Mouse (Mus musculus) cerebellum, postnatal 36 days (tissue): ENCODE measurements around the gene Muc13.

ENCODE experiments used
- DNase-seq, 2 experiments: peaks; one replicate each; pipeline ENCODE4 v3.0.0; 2021 to 2022; ENCODE audit warnings: mixed read lengths in 2 of 2

Muc13 gene

DNA sequence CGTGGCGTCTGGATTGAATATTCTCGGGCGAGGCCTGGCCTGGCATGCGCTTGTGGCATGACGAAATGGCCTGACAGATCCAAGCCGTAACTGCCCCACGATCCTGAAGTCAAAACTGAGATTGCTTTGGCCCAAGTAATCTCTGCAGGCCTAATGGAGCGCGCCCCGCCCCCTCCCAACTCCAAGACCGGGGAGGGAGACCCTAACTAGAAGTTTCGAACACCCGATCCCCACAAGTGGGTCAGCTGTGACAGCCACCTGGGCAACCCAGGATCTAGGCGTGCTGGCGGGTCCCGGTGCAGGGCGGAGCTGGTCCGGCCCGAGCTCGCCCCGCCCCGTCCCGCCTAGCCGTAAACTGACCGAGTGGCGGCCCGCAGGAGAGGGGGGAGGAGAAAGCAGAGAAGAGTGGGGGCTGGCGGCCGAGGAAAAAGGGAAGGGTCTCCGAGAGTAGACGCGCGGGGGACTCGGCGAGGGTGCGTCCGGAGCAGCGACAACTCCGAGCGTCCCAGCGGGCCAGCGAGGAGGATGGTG, 35.5 kb downstream of the Muc13 start, which contains the start of gene Itgb5:
Gene Itgb5, plus strand, starts transcription at position 365 of the 531 bp plus-strand sequence.
- peak; percentile 70 to 78 for DNase-seq

- peak; percentile 43 to 45 for DNase-seq
These were observed 36.1 kb downstream of the Muc13 start for GRCm38 (mm10) chr16:33829842-33830511.

DNA sequence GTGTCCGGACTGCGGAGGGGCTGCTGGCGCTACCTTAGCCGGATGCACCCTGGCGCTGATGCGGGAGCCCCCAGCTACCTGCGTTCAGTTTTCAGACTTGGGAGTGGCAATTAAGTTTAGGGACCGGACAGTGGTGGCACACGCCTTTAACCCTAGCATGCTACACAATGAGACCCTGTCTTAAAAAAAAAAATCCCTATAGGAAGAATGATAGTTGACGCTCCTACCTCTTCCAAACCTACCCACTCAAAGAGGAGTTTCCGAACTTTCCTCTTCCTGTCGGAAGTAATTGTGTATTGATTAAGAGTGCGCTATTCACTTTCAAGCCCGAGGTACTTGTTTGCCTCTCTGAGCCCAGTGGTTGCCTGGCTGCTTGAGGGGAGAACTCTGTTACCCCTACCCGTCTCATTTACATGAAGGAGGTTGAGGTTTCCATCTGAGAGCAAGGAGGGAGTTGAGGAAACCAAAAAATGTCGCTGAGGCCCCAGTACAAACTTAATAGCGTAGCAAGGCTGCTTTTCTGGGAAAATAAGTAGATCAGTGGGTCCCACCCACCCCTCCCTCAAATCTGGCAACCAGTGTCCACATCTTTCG, 36.8 kb downstream of the Muc13 start:
- DNase-seq, result no peak

- DNase-seq, result no peak
These were observed 38.2 kb downstream of the Muc13 start for GRCm38 (mm10) chr16:33832057-33832456.

- DNase-seq, result no peak
These were observed 39.0 kb downstream of the Muc13 start for GRCm38 (mm10) chr16:33832728-33833428.

GRCm38 (mm10) chr16:33833429-33833753, 39.6 kb downstream of the Muc13 start:
- no peak for DNase-seq

DNA sequence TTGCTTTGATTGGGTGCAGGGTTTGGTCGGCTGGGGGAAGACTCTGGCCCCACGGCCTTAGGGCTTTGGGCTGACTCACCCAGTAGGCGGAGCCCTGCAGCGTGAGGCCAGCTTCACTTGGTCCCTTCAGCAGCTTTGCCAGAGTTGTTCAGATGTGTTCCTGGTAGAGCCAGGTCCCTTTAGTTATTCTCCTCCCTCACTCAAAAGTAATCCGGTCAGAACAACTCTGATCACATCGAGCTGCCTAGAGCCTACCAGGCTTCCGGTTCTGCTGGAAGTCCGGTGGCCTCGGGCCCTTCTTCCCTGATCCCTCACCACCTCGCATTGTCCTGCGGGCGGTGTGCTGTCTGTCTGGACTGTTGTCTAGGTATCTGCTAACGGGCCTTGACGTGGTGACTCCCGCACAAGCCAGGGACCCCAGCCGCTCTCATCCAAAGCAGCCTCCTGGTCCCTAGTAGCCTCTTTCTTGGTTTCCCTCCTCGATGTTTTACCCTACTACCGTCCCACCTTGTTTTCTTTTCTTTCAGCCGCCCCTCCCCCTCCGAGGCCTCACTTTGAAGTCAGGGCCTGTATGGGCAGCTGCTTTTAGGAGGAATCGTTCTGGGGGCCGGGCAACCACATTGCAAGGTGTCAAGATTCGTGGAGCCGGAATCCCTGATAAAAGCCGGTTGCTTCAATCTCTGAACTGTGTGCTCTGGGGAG, 40.1 kb downstream of the Muc13 start:
- peak in 1 of 2 experiments; percentile 21 for DNase-seq

DNA sequence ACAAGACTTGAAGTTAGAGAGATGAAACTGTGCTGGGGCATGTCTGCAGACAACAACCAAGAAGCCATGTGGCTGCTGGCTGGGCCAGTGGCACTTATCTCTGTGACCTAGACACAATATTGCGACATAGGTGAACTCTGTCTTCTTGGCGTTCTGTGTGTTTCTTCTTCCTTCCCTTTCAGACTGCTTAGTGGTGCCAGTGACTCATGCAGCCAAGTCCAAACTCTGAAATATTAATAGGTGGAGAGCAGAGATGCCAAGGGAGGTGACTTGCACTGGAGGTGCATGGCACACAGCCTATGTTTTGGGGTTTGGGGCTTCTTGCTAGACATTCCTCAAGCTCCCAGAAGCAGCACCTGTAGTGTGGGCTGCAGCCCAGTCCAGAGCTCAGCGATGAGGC, 42.8 kb downstream of the Muc13 start:
- no peak for DNase-seq

DNA sequence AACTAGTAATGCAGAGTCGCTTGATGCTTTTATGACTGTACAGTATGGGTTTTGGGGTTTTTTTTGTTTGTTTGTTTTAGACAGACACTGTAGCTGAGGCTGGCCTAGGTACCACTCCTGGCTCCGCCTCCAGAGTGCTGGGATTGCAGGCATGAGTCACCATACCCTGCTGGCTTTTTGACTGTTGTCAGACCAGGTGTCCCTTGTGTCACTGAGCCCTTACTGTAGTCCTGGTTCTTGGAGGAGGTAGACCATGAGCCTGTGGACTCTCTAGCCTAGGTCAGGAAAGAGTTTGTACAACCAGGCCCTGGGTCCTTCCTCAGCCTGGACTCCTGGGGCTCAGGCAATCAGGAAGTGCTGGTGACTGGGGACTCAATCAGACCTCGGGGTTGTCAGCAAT, 43.4 kb downstream of the Muc13 start:
- peak; percentile 45 to 55 for DNase-seq

DNA sequence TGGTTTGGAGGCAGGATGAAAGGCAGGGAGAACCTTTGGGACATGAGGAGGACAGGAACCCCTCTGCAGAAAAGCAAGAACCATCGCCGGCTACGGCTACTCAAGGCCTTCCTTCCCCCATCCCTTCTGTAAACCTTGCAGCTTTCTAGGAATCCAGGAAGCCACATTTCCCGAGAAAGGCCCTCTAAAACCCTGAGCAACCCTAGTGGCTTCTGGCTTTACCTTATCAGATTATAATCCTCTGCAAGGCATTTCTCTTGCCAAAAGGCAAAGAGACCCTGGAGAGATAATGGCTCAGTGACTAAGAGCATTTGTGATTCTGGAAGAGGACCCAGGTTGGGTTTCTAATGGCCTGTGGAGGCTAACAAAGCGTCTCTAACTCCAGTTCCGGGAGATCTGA, 46.8 kb downstream of the Muc13 start:
- DNase-seq, result no peak

DNA sequence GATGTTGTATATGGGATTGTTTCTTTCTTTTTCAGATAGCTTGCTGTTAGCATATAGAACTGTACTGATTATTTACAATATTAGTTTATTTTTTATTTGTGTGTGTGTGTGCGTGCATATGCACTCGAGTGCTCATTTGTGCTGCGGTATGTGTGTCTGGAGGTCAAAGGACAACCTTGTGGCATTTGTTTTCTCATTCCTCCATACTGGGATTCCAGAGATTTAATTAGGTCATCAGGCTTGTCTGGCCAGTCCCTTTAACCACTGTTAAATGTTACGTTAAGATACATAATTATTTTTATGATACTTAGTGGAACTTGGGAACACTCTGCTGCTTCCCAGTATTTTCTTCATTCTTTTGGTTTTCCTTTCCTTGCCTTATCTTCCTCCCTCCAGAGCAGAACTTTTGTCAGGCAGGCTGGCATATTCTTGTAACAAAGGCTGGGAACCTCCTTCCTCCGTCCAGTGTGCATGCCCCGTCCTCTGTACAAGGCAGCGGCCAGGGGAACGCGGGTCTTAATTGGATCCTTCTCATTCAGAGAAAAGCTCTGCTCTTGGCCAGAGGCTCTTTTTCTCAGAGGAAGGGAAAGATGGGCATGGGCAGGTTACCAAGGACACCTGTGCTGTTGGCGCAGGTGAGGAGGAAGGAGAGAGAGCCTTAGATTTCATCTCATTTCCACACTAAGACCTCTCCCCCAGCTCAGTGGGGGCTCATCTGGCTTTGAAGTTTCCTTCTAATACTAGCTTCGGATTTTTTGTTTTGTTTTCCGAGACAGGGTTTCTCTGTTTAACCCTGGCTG, 48.4 kb downstream of the Muc13 start:
- DNase-seq, result peak in 1 of 2 experiments; percentile 29

- DNase-seq, result no peak
These were observed 50.3 kb downstream of the Muc13 start for GRCm38 (mm10) chr16:33844150-33844611.

DNA sequence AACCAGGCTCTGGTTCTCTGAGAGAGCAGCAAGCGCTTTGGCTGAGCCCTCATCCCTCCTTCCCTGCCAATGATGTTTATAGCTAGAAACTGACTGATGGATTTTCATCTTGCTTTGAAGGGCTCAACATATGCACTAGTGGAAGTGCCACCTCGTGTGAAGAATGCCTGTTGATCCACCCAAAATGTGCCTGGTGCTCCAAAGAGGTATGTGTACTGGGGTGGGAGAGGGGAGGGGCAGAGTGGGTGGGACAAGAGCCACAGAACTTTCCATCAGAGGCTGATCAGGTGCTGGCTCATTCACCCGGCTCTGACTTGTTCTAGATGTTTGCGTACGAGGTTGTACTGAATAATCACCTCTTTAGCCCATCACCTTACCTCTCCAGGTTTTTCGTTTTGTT, 51.0 kb downstream of the Muc13 start:
- no peak for DNase-seq

- no peak for DNase-seq
These were observed 59.4 kb downstream of the Muc13 start for GRCm38 (mm10) chr16:33853271-33853670.

- DNase-seq, result no peak
These were observed 64.9 kb downstream of the Muc13 start for GRCm38 (mm10) chr16:33858766-33859165.

DNA sequence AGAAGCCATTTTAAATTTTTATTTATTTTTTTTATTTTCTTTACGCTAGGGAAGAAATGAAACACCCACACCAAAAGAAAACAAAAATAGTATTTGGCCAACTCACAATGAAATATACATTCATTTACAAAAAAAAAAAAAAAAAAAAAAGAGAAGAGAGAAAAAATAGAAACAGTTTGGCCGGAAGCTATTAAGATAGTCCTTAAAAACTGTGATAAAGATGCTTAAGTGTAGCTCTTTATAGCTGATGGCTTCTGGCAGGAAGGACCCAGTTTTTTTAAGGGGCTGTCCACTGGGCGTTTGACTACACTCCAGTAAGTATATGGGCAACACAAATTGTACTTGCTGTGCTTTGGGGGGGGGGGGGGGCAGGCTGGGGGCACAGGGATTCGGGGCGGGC, 65.5 kb downstream of the Muc13 start:
- DNase-seq, result no peak

- peak; percentile 93 to 95 for DNase-seq
These were observed 66.3 kb downstream of the Muc13 start for GRCm38 (mm10) chr16:33859988-33860700.

DNA sequence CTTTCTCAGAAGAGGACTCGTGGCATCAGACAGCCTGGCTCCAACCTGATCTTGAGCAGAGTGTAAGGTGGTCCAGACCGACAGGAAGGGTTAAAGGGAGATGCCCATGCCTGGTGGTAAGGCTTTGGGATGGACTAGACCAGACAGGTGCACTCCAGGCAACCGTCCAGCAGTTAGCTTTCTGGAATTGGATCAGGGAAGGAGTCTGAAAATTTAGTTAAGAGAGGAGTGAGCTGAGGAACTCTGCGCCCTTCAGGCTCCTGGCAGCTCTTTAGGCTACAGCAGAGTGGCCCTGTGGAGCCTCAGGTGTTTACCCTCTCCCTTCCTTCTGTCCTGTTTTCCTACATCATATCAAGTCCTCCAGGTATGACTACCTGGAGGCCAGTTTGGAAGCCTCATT, 68.6 kb downstream of the Muc13 start:
- peak; percentile 44 to 49 for DNase-seq

GRCm38 (mm10) chr16:33863208-33863751, 69.4 kb downstream of the Muc13 start:
- peak; percentile 44 to 47 for DNase-seq
